Mouse (Mus musculus) forebrain, embryonic 12.5 days (tissue): Measurements from ENCODE around the gene Rpl21. TPM values are rescaled to one million over a fixed set of nuclear protein-coding genes. Genes with fewer than 3 reads are reported as not detected.

Experiments used
- ATAC-seq: fragments of 200-750 bp; cut with Nextera tagmentation; 2 replicates; pipeline ENCODE4 v1.8.0; 2017; ENCODE audit warnings: moderate TSS enrichment; ENCODE audit not compliant: low FRiP score
- H3K27ac ChIP-seq: fragments of 300-500 bp; sonication (generic); 2 replicates; pipeline ENCODE4 v1.5.1; 2016; ENCODE audit warnings: mild to moderate bottlenecking
- H3K27me3 ChIP-seq: fragments of 300-500 bp; sonication (generic); 2 replicates; pipeline ENCODE4 v1.6.1; 2016; ENCODE audit warnings: mild to moderate bottlenecking
- H3K36me3 ChIP-seq: fragments of 300-500 bp; sonication (generic); replicated peaks from 2 replicates; pipeline ENCODE4 v1.6.1; 2016; ENCODE audit warnings: mild to moderate bottlenecking
- H3K4me1 ChIP-seq: fragments of 300-500 bp; sonication (generic); 2 replicates; pipeline ENCODE4 v1.6.1; 2016
- H3K4me2 ChIP-seq: fragments of 300-500 bp; sonication (generic); 2 replicates; pipeline ENCODE4 v1.6.1; 2016; ENCODE audit warnings: mild to moderate bottlenecking, moderate library complexity
- H3K4me3 ChIP-seq: fragments of 300-500 bp; sonication (generic); replicated peaks from 2 replicates; pipeline ENCODE4 v1.5.1; 2016; ENCODE audit warnings: mild to moderate bottlenecking
- H3K9ac ChIP-seq: fragments of 300-500 bp; sonication (generic); 2 replicates; pipeline ENCODE4 v1.6.1; 2016; ENCODE audit warnings: mild to moderate bottlenecking
- H3K9me3 ChIP-seq: fragments of 300-500 bp; sonication (generic); 2 replicates; pipeline ENCODE4 v1.6.1; 2016
- WGBS: fragments of 180-500 bp; shearing (Covaris S2); methylation state at CpG from one replicate; pipeline ENCODE4 v1.1.7; 2016; 5-methylcytosine and 5-hydroxymethylcytosine counted together
- polyA plus RNA-seq: library from polyadenylated mRNA; unstranded; fragments of >200 nt; fragmentation: Nextera tagmentation; extraction: Ambion mirVana; gene quantifications from 2 replicates; pipeline ENCODE4 v1.2.1, GENCODE M21; 2016

Rpl21 gene
- polyA plus RNA-seq, 1 experiment from 2014 or later, result 432 TPM

- peaks cover 11% of the 10 kb centered on the region for H3K4me1 ChIP-seq
- no peak overlapping the region for H3K4me3 ChIP-seq
- H3K9ac ChIP-seq, result no peak overlapping the region
- peaks cover 55% of the 10 kb centered on the region for H3K36me3 ChIP-seq
- no peaks in the 10 kb centered on the region for H3K27me3 ChIP-seq
- no peaks in the 10 kb centered on the region for H3K9me3 ChIP-seq
- 70% methylated on average over 7 of the region's 7 CpGs for WGBS
- H3K27ac ChIP-seq, result no peak overlapping the region
- H3K4me2 ChIP-seq, result no peak overlapping the region
- ATAC-seq, result no peak
These were observed 5.5 kb downstream of the Rpl21 start for GRCm38 (mm10) chr5:146837967-146838720.

GRCm38 (mm10) chr5:146838836-146839648 lies 6.4 kb downstream of the Rpl21 start:
- Histone ChIP-seq H3K27ac (no peak overlapping the region), H3K4me1 (peaks cover 7% of the 10 kb centered on the region), H3K27me3 (no peaks in the 10 kb centered on the region), H3K9ac (no peak overlapping the region), H3K4me3 (no peak overlapping the region), H3K36me3 (peaks cover 55% of the 10 kb centered on the region), H3K4me2 (no peak overlapping the region), H3K9me3 (no peaks in the 10 kb centered on the region)
- 61% methylated on average over 12 of the region's 12 CpGs for WGBS
- no peak for ATAC-seq

- Histone ChIP-seq H3K36me3 (peaks cover 48% of the 10 kb centered on the region), H3K9me3 (no peaks in the 10 kb centered on the region), H3K27me3 (no peaks in the 10 kb centered on the region), H3K4me2 (no peak overlapping the region), H3K4me3 (no peak overlapping the region), H3K9ac (no peak overlapping the region), H3K4me1 (peaks cover 5% of the 10 kb centered on the region), H3K27ac (no peak overlapping the region)
- ATAC-seq, result no peak
- WGBS, result 64% methylated on average over 5 of the region's 5 CpGs
These were observed 7.1 kb downstream of the Rpl21 start for GRCm38 (mm10) chr5:146839760-146840159.

- Histone ChIP-seq H3K4me1 (peaks cover 8% of the 10 kb centered on the region), H3K27ac (no peak overlapping the region), H3K4me3 (no peak overlapping the region), H3K27me3 (no peaks in the 10 kb centered on the region), H3K4me2 (no peak overlapping the region), H3K9ac (no peak overlapping the region), H3K36me3 (peaks cover 41% of the 10 kb centered on the region), H3K9me3 (no peaks in the 10 kb centered on the region)
- ATAC-seq, result no peak
- WGBS, result 87% methylated on average over 4 of the region's 4 CpGs
These were observed 7.7 kb downstream of the Rpl21 start for GRCm38 (mm10) chr5:146840422-146840821.

- no peaks in the 10 kb centered on the region for H3K27me3 ChIP-seq
- WGBS, result 87% methylated on average over 5 of the region's 5 CpGs
- H3K4me3 ChIP-seq, result no peak overlapping the region
- H3K36me3 ChIP-seq, result peaks cover 33% of the 10 kb centered on the region
- no peak for ATAC-seq
- no peaks in the 10 kb centered on the region for H3K9me3 ChIP-seq
- H3K9ac ChIP-seq, result no peak overlapping the region
- H3K27ac ChIP-seq, result no peak overlapping the region
- H3K4me1 ChIP-seq, result peaks cover 16% of the 10 kb centered on the region
- H3K4me2 ChIP-seq, result no peak overlapping the region
These were observed 8.6 kb downstream of the Rpl21 start for GRCm38 (mm10) chr5:146841301-146841700.

- H3K9me3 ChIP-seq, result no peaks in the 10 kb centered on the region
- H3K4me3 ChIP-seq, result no peak overlapping the region
- no peak overlapping the region for H3K4me2 ChIP-seq
- peaks cover 26% of the 10 kb centered on the region for H3K36me3 ChIP-seq
- H3K27me3 ChIP-seq, result no peaks in the 10 kb centered on the region
- H3K4me1 ChIP-seq, result peaks cover 17% of the 10 kb centered on the region
- ATAC-seq, result no peak
- WGBS, result 93% methylated on average over 4 of the region's 4 CpGs
- H3K9ac ChIP-seq, result no peak overlapping the region
- no peak overlapping the region for H3K27ac ChIP-seq
These were observed 9.3 kb downstream of the Rpl21 start for GRCm38 (mm10) chr5:146841996-146842395.

GRCm38 (mm10) chr5:146844301-146844941 lies 11.7 kb downstream of the Rpl21 start:
- Histone ChIP-seq H3K4me3 (peak overlapping the region; percentile 67), H3K9ac (peak overlapping the region; percentile 84), H3K4me1 (peaks cover 17% of the 10 kb centered on the region), H3K27ac (peak overlapping the region; percentile 86), H3K4me2 (peak overlapping the region; percentile 87), H3K27me3 (no peaks in the 10 kb centered on the region), H3K36me3 (0 out of 2 replicates have a peak, but pooled peaks cover 1% of the 10 kb centered on the region), H3K9me3 (no peaks in the 10 kb centered on the region)
- 4% methylated on average over 6 of the region's 6 CpGs for WGBS
- peak; percentile 46 for ATAC-seq

GRCm38 (mm10) chr5:146844945-146845365 lies 12.3 kb downstream of the Rpl21 start, which contains the start of gene Rasl11a:
Rasl11a (plus strand) TSS chr5:146845071.
- Histone ChIP-seq H3K4me1 (peaks cover 17% of the 10 kb centered on the region), H3K9me3 (no peaks in the 10 kb centered on the region), H3K36me3 (no peaks in the 10 kb centered on the region), H3K27me3 (no peaks in the 10 kb centered on the region), H3K9ac (peak within 1 kb of the TSS; percentile 84), H3K4me3 (peak within 1 kb of the TSS; percentile 67), H3K4me2 (peak within 1 kb of the TSS; percentile 87), H3K27ac (peak within 1 kb of the TSS; percentile 86)
- WGBS, result under 1% methylated on average over 39 of the region's 40 CpGs
- peak; percentile 94 for ATAC-seq

GRCm38 (mm10) chr5:146846489-146846888 lies 13.8 kb downstream of the Rpl21 start:
- 84% methylated on average over 2 of the region's 2 CpGs for WGBS
- Histone ChIP-seq H3K4me2 (no peak overlapping the region), H3K27me3 (no peaks in the 10 kb centered on the region), H3K9ac (no peak overlapping the region), H3K27ac (no peak overlapping the region), H3K9me3 (no peaks in the 10 kb centered on the region), H3K4me1 (peaks cover 17% of the 10 kb centered on the region), H3K4me3 (no peak overlapping the region), H3K36me3 (no peaks in the 10 kb centered on the region)
- ATAC-seq, result no peak

- 95% methylated on average over 4 of the region's 4 CpGs for WGBS
- Histone ChIP-seq H3K4me3 (no peak overlapping the region), H3K27ac (no peak overlapping the region), H3K36me3 (no peaks in the 10 kb centered on the region), H3K4me2 (no peak overlapping the region), H3K4me1 (peaks cover 17% of the 10 kb centered on the region), H3K9ac (no peak overlapping the region), H3K27me3 (no peaks in the 10 kb centered on the region), H3K9me3 (no peaks in the 10 kb centered on the region)
- no peak for ATAC-seq
These were observed 16.4 kb downstream of the Rpl21 start for GRCm38 (mm10) chr5:146848936-146849582.

- 0 out of 2 replicates have a peak, but pooled peaks cover 6% of the 10 kb centered on the region for H3K9me3 ChIP-seq
- H3K4me2 ChIP-seq, result no peak overlapping the region
- no peaks in the 10 kb centered on the region for H3K4me1 ChIP-seq
- no peaks in the 10 kb centered on the region; the same call in 1 of the 2 replicates for H3K27me3 ChIP-seq
- no peak for ATAC-seq
- no peaks in the 10 kb centered on the region for H3K36me3 ChIP-seq
- WGBS, result 89% methylated on average over 3 of the region's 3 CpGs
- no peak overlapping the region for H3K27ac ChIP-seq
- no peak overlapping the region for H3K4me3 ChIP-seq
- no peak overlapping the region for H3K9ac ChIP-seq
These were observed 23.4 kb downstream of the Rpl21 start for GRCm38 (mm10) chr5:146856106-146856505.

- Histone ChIP-seq H3K27me3 (no peaks in the 10 kb centered on the region; the same call in 1 of the 2 replicates), H3K4me2 (no peak overlapping the region), H3K27ac (no peak overlapping the region), H3K36me3 (no peaks in the 10 kb centered on the region), H3K9me3 (0 out of 2 replicates have a peak, but pooled peaks cover 6% of the 10 kb centered on the region), H3K4me3 (no peak overlapping the region), H3K4me1 (no peaks in the 10 kb centered on the region), H3K9ac (no peak overlapping the region)
- WGBS, result 90% methylated on average over 8 of the region's 8 CpGs
- ATAC-seq, result no peak
These were observed 24.9 kb downstream of the Rpl21 start for GRCm38 (mm10) chr5:146857620-146858019.
